Mouse (Mus musculus) megakaryocyte progenitor cell, adult 5-6 weeks (primary cell): ENCODE results near the gene Srgap3. TPM values are rescaled to one million over a fixed set of nuclear protein-coding genes. Genes with fewer than 3 reads are reported as not detected.

Source experiments
- ATAC-seq: replicated peaks from 2 replicates; pipeline ENCODE4 v1.8.0; 2016; ENCODE audit warnings: mild to moderate bottlenecking, moderate TSS enrichment, inconsistent platforms; ENCODE audit not compliant: poor library complexity
- total RNA-seq, 2 experiments: library from RNA; stranded (forward) in 1 of 2; stranded (reverse) in 1 of 2; fragments of 157-497, 149-512 nt in 1 of 2; fragments of 200-1000 nt in 1 of 2; gene quantifications; 2 replicates each; pipeline versions ENCODE4 v1.2.3 to v1.2.4; 2015 to 2017

Srgap3 gene
- total RNA-seq (2015) (2.0 and 2.5 TPM in 2 replicates), total RNA-seq (2017) (0.79 and 1.9 TPM in 2 replicates)

GRCm38 (mm10) chr6:112946895-112947436, at the start of gene Srgap3:
Gene Srgap3 (minus strand): TSS chr6:112947266.
- peak; percentile 87 for ATAC-seq

GRCm38 (mm10) chr6:112995708-112996107, 48.6 kb upstream of the Srgap3 start:
- no peak for ATAC-seq

GRCm38 (mm10) chr6:112990119-112990518, 43.1 kb upstream of the Srgap3 start:
- no peak for ATAC-seq

GRCm38 (mm10) chr6:112985362-112986314, 38.6 kb upstream of the Srgap3 start:
- ATAC-seq = no peak

GRCm38 (mm10) chr6:112982241-112982640, 35.2 kb upstream of the Srgap3 start:
- ATAC-seq = no peak

GRCm38 (mm10) chr6:112978947-112979346, 31.9 kb upstream of the Srgap3 start:
- ATAC-seq = no peak

GRCm38 (mm10) chr6:112977246-112977645, 30.2 kb upstream of the Srgap3 start:
- no peak for ATAC-seq

GRCm38 (mm10) chr6:112976541-112976940, 29.5 kb upstream of the Srgap3 start:
- no peak for ATAC-seq

- ATAC-seq = no peak
Observed at GRCm38 (mm10) chr6:112976136-112976535, 29.1 kb upstream of the Srgap3 start.

- ATAC-seq = no peak
Observed at GRCm38 (mm10) chr6:112973786-112974720, 27.0 kb upstream of the Srgap3 start.

GRCm38 (mm10) chr6:112972858-112973631, 26.0 kb upstream of the Srgap3 start:
- ATAC-seq = peak; percentile 56

- ATAC-seq = peak; percentile 64
Observed at GRCm38 (mm10) chr6:112972127-112972526, 25.1 kb upstream of the Srgap3 start.

- ATAC-seq = peak; percentile 80
Observed at GRCm38 (mm10) chr6:112971116-112971768, 24.2 kb upstream of the Srgap3 start.

GRCm38 (mm10) chr6:112967359-112967758, 20.3 kb upstream of the Srgap3 start:
- ATAC-seq = no peak

GRCm38 (mm10) chr6:112958360-112958759, 11.3 kb upstream of the Srgap3 start:
- no peak for ATAC-seq

GRCm38 (mm10) chr6:112957583-112958280, 10.7 kb upstream of the Srgap3 start:
- ATAC-seq = no peak

- ATAC-seq = peak; percentile 83
Observed at GRCm38 (mm10) chr6:112955773-112956172, 8.7 kb upstream of the Srgap3 start.

- peak; percentile 53 for ATAC-seq
Observed at GRCm38 (mm10) chr6:112953905-112954304, 6.8 kb upstream of the Srgap3 start.

GRCm38 (mm10) chr6:112951254-112951653, 4.2 kb upstream of the Srgap3 start:
- no peak for ATAC-seq
